Mouse (Mus musculus): Measurements from ENCODE around the gene Kdsr. TPM values are rescaled to one million over a fixed set of nuclear protein-coding genes. Genes with fewer than 3 reads are reported as not detected.

Kdsr gene
- polyA plus RNA-seq, 1 experiment from 2014 or later = 9.0 TPM

- H3K4me1 ChIP-seq (replicated peaks) = peaks cover 35% of the 10 kb centered on the region
- no peak overlapping the region for H3K4me2 ChIP-seq
- no peak overlapping the region for H3K27ac ChIP-seq (ENCODE audit: poor library complexity, severe bottlenecking)
- no peaks in the 10 kb centered on the region for H3K9me3 ChIP-seq (replicated peaks)
- no peak for ATAC-seq (ENCODE audit: insufficient number of reproducible peaks, low FRiP score)
- H3K4me3 ChIP-seq = no peak overlapping the region
- no peaks in the 10 kb centered on the region for H3K36me3 ChIP-seq
- H3K27me3 ChIP-seq (replicated peaks) = no peaks in the 10 kb centered on the region
- no peak overlapping the region for H3K9ac ChIP-seq
- WGBS = 79% methylated on average over 6 of the region's 6 CpGs
These were observed 68.6 kb downstream of the Kdsr start for GRCm38 (mm10) chr1:106690887-106691286.

DNA sequence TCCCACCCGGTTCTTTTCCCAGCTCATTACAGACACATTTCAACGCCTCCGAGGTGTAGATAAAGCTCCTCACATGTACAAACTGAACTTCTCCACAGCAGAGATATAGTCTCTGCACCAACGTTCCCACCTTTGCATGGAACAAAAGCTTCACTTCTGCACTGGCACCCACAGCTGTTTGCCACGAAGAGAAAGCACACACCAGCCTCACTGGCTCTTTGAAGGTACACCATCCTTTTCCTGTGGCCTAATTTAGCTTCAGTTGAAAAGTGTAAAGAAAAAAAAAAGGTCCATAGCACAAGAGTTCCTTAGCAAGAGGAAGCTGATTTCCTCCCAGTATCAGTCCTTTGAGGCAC is 71.4 kb downstream of the Kdsr start:
- H3K27me3 ChIP-seq (replicated peaks) = no peaks in the 10 kb centered on the region
- no peaks in the 10 kb centered on the region for H3K9me3 ChIP-seq (replicated peaks)
- 22% methylated on average over 5 of the region's 5 CpGs for WGBS
- no peak overlapping the region for H3K4me3 ChIP-seq
- 0 out of 2 replicates have a peak overlapping the region, but pooled peaks have one; percentile 13 for H3K9ac ChIP-seq
- H3K4me2 ChIP-seq = peak overlapping the region; percentile 33
- no peaks in the 10 kb centered on the region for H3K36me3 ChIP-seq
- ATAC-seq (ENCODE audit: insufficient number of reproducible peaks, low FRiP score) = no peak; the same call in 1 of the 2 replicates
- H3K4me1 ChIP-seq (replicated peaks) = peaks cover 22% of the 10 kb centered on the region
- no peak overlapping the region for H3K27ac ChIP-seq (ENCODE audit: poor library complexity, severe bottlenecking)

DNA sequence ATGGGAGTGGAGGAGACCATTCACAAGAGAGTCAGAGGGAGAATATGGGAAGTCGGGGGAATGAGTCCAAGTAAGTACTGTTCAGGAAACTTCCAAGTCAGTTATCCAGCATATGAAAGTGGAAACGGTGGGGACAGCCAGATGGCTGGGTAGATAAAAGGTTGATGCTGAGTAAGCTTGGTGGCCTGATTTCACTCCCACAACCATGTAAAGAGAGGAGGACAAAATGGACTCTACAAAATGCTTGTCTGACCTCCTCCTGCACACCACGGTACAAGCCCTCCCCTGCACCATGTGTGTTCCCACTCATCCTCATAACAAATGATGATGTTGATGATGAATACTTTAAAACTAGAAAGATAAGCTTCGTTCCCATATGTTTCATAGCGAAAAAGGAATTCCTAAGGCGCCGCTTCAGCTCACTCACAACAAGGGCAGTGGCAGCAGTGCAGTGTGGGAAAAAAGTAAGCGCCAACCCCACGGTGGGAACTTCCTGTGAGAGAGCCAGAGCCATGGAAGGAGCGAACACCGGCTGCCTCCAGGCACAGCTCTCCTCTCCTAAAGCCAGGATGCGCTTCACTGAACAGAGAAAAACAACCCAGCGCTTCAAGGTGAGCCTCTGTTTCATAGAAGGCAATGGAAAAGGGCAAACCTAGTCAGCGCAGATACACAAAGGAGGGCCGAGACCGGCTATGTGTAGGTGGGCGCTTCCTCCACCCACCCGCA is 71.9 kb downstream of the Kdsr start:
- peaks cover 22% of the 10 kb centered on the region for H3K4me1 ChIP-seq (replicated peaks)
- ATAC-seq (ENCODE audit: insufficient number of reproducible peaks, low FRiP score) = no peak
- no peaks in the 10 kb centered on the region for H3K9me3 ChIP-seq (replicated peaks)
- no peaks in the 10 kb centered on the region for H3K36me3 ChIP-seq
- no peaks in the 10 kb centered on the region for H3K27me3 ChIP-seq (replicated peaks)
- H3K9ac ChIP-seq = 0 out of 2 replicates have a peak overlapping the region, but pooled peaks have one; percentile 13
- no peak overlapping the region for H3K27ac ChIP-seq (ENCODE audit: poor library complexity, severe bottlenecking)
- WGBS = 62% methylated on average over 18 of the region's 18 CpGs
- H3K4me2 ChIP-seq = peak overlapping the region; percentile 33
- no peak overlapping the region for H3K4me3 ChIP-seq

- Histone ChIP-seq H3K9ac (no peak overlapping the region), H3K4me3 (no peak overlapping the region), H3K27me3 (replicated peaks) (no peaks in the 10 kb centered on the region), H3K36me3 (no peaks in the 10 kb centered on the region), H3K27ac (ENCODE audit: poor library complexity, severe bottlenecking) (no peak overlapping the region), H3K4me1 (replicated peaks) (peaks cover 22% of the 10 kb centered on the region), H3K4me2 (no peak overlapping the region), H3K9me3 (replicated peaks) (no peaks in the 10 kb centered on the region)
- ATAC-seq (ENCODE audit: insufficient number of reproducible peaks, low FRiP score) = no peak
- 66% methylated on average over 2 of the region's 2 CpGs for WGBS
These were observed 73.8 kb downstream of the Kdsr start for GRCm38 (mm10) chr1:106685702-106686101.

GRCm38 (mm10) chr1:106684546-106684945 is 75.0 kb downstream of the Kdsr start:
- H3K27ac ChIP-seq (ENCODE audit: poor library complexity, severe bottlenecking) = no peak overlapping the region
- H3K36me3 ChIP-seq = no peaks in the 10 kb centered on the region
- H3K27me3 ChIP-seq (replicated peaks) = no peaks in the 10 kb centered on the region
- no peak overlapping the region for H3K4me3 ChIP-seq
- H3K4me2 ChIP-seq = no peak overlapping the region
- peaks cover 22% of the 10 kb centered on the region for H3K4me1 ChIP-seq (replicated peaks)
- ATAC-seq (ENCODE audit: insufficient number of reproducible peaks, low FRiP score) = no peak
- WGBS = 78% methylated on average over 3 of the region's 3 CpGs
- no peak overlapping the region for H3K9ac ChIP-seq
- H3K9me3 ChIP-seq (replicated peaks) = no peaks in the 10 kb centered on the region

- Histone ChIP-seq H3K36me3 (no peaks in the 10 kb centered on the region), H3K9ac (no peak overlapping the region), H3K4me1 (replicated peaks) (peaks cover 13% of the 10 kb centered on the region), H3K4me3 (no peak overlapping the region), H3K4me2 (no peak overlapping the region), H3K27ac (ENCODE audit: poor library complexity, severe bottlenecking) (no peak overlapping the region), H3K27me3 (replicated peaks) (no peaks in the 10 kb centered on the region), H3K9me3 (replicated peaks) (no peaks in the 10 kb centered on the region)
- 88% methylated on average over 3 of the region's 3 CpGs for WGBS
- ATAC-seq (ENCODE audit: insufficient number of reproducible peaks, low FRiP score) = no peak
These were observed 76.7 kb downstream of the Kdsr start for GRCm38 (mm10) chr1:106682829-106683228.

DNA sequence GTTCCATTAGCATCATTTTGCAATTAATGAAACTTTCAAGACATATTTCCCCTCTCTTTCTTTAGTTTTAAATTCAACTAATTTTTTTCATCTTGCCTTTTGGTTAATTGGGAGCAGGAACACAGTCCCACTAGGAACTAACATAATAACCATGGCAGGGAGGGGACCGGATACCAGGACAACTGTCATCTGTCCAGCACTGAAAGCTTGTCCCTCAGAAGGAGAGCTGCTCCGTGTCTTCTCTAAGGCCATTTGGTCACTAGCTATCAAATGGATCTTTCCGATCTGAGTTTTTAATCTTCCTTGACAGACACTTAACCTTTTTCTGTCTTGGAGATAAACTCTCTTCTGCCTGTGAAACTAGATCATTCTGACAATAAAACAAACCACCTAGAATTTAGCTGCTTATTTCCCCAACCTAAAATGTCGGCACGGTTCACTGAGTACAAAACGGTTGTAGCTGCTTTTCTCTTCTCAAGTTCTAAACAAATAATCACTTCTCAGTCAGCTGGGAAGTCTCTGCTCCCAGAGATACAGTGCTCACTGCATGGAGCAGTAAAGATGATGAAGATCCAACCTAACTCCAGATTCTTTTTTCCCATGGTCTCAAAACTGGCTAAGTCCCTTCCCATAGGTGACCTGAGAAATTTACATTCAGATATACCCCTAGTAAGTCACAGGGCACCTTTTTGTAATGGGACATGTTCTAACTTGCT is 79.6 kb downstream of the Kdsr start:
- Histone ChIP-seq H3K36me3 (no peaks in the 10 kb centered on the region), H3K4me3 (no peak overlapping the region), H3K4me2 (no peak overlapping the region), H3K9ac (no peak overlapping the region), H3K27me3 (replicated peaks) (no peaks in the 10 kb centered on the region), H3K9me3 (replicated peaks) (no peaks in the 10 kb centered on the region), H3K27ac (ENCODE audit: poor library complexity, severe bottlenecking) (no peak overlapping the region), H3K4me1 (replicated peaks) (0 out of 2 replicates have a peak, but pooled peaks cover 4% of the 10 kb centered on the region)
- WGBS = 79% methylated on average over 6 of the region's 6 CpGs
- ATAC-seq (ENCODE audit: insufficient number of reproducible peaks, low FRiP score) = no peak

GRCm38 (mm10) chr1:106678060-106678478 is 81.5 kb downstream of the Kdsr start:
- WGBS = 75% methylated on average over 5 of the region's 5 CpGs
- no peaks in the 10 kb centered on the region for H3K4me1 ChIP-seq (replicated peaks)
- no peaks in the 10 kb centered on the region for H3K9me3 ChIP-seq (replicated peaks)
- H3K36me3 ChIP-seq = no peaks in the 10 kb centered on the region
- ATAC-seq (ENCODE audit: insufficient number of reproducible peaks, low FRiP score) = no peak
- H3K9ac ChIP-seq = no peak overlapping the region
- H3K4me2 ChIP-seq = no peak overlapping the region
- no peak overlapping the region for H3K4me3 ChIP-seq
- H3K27me3 ChIP-seq (replicated peaks) = no peaks in the 10 kb centered on the region
- H3K27ac ChIP-seq (ENCODE audit: poor library complexity, severe bottlenecking) = no peak overlapping the region

Other genes with a start within 250 kb of the Kdsr start
- 8.8 and 9.9 TPM in 2 replicates for gene Bcl2, start 45.5 kb downstream of the Kdsr start, polyA plus RNA-seq (2016; fragmentation: Nextera tagmentation; extraction: Ambion mirVana)
- 54.0 and 58.6 TPM in 2 replicates for gene Vps4b, start 37.0 kb upstream of the Kdsr start, polyA plus RNA-seq (2016; fragmentation: Nextera tagmentation; extraction: Ambion mirVana)
- gene Serpinb5, start 101.4 kb upstream of the Kdsr start, polyA plus RNA-seq (2016; fragmentation: Nextera tagmentation; extraction: Ambion mirVana) = not detected in 2 replicates
- gene Serpinb12, start 174.7 kb upstream of the Kdsr start, polyA plus RNA-seq (2016; fragmentation: Nextera tagmentation; extraction: Ambion mirVana) = 0.14 TPM in 1 of 2 replicates, not detected in the other
- gene Serpinb13, start 221.3 kb upstream of the Kdsr start, polyA plus RNA-seq (2016; fragmentation: Nextera tagmentation; extraction: Ambion mirVana) = not detected in 2 replicates

Measured in heart, embryonic 12.5 days (tissue).